Mouse (Mus musculus): ENCODE data around the gene Slc7a14. TPM values are rescaled to one million over a fixed set of nuclear protein-coding genes. Genes with fewer than 3 reads are reported as not detected.

Gene Slc7a14
- polyA plus RNA-seq, 1 experiment from 2014 or later: 2.2 TPM

DNA sequence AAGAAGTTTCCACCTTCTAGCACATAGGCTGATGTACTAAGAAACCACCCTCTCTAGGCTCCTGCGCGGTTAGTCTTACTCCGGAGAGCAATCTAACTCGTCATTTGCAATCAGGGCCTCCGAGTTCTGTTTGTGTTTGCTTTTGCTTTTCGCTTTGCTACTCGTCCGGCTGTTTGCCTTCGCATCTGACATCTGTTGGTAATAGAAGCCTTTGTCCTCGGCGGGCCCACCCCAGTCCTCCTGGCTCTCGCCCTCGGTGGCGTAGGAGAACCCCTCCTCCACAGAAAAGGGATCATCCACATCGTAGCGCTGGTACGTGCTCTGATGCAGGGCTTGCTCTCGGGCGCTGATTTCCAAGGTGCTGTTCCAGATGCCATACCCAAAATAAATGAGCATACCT, 101.2 kb downstream of the Slc7a14 start:
- peaks cover 8% of the 10 kb centered on the region; the same call in 1 of the 2 replicates for H3K4me1 ChIP-seq (ENCODE audit: control insufficient read depth, insufficient read depth, low read length)
- H3K9ac ChIP-seq (ENCODE audit: low read length): peak overlapping the region; percentile 36; the same call in 1 of the 2 replicates
- DNase-seq (ENCODE audit: low spot score): peak; percentile 29
- peak overlapping the region; percentile 43 for H3K4me2 ChIP-seq (ENCODE audit: low read length)
- no peak overlapping the region for H3K27ac ChIP-seq (ENCODE audit: low read depth, low read length)
- H3K27me3 ChIP-seq (replicated peaks; ENCODE audit: control insufficient read depth, insufficient read depth, low read length): no peaks in the 10 kb centered on the region
- no peaks in the 10 kb centered on the region for H3K36me3 ChIP-seq (ENCODE audit: control insufficient read depth, insufficient read depth, low read length)
- 13% methylated on average over 19 of the region's 19 CpGs for WGBS
- H3K9me3 ChIP-seq (replicated peaks; ENCODE audit: control insufficient read depth, low read length): no peaks in the 10 kb centered on the region
- ATAC-seq: no peak
- no peak overlapping the region for H3K4me3 ChIP-seq (ENCODE audit: low read depth, low read length)

DNA sequence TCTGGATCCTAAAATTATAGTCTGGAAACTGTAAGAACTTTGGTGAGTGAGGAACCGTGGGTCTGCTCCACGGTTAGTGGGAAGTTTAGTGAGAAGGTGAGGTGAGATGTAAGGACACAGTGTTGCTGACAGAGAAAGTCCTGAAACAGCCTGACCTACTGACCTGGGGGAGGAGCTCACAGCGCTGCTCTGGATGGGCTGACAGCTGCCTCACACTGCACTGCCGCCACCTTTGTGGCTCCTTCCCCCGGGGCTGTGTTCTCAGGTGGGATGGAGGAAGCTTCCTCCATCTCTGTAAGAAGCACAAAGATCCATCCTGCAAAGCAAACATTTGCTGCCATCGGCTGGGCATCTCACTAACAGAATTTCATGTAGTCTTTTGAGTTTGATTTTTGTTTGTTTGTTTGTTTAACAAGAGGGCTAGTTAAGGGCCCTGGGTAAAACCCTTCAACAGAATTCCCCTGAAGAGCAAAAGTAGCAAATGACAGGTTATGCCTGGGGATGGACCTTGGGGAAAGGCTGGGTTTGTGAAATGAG, 101.7 kb downstream of the Slc7a14 start:
- Histone ChIP-seq H3K4me1 (ENCODE audit: control insufficient read depth, insufficient read depth, low read length) (peaks cover 5% of the 10 kb centered on the region; the same call in 1 of the 2 replicates), H3K9ac (ENCODE audit: low read length) (no peak overlapping the region), H3K9me3 (replicated peaks; ENCODE audit: control insufficient read depth, low read length) (no peaks in the 10 kb centered on the region), H3K27ac (ENCODE audit: low read depth, low read length) (no peak overlapping the region), H3K27me3 (replicated peaks; ENCODE audit: control insufficient read depth, insufficient read depth, low read length) (no peaks in the 10 kb centered on the region), H3K4me2 (ENCODE audit: low read length) (peak overlapping the region; percentile 43; the same call in 1 of the 2 replicates), H3K36me3 (ENCODE audit: control insufficient read depth, insufficient read depth, low read length) (no peaks in the 10 kb centered on the region), H3K4me3 (ENCODE audit: low read depth, low read length) (no peak overlapping the region)
- WGBS: 26% methylated on average over 6 of the region's 6 CpGs
- no peak for DNase-seq (ENCODE audit: low spot score)
- ATAC-seq: no peak

DNA sequence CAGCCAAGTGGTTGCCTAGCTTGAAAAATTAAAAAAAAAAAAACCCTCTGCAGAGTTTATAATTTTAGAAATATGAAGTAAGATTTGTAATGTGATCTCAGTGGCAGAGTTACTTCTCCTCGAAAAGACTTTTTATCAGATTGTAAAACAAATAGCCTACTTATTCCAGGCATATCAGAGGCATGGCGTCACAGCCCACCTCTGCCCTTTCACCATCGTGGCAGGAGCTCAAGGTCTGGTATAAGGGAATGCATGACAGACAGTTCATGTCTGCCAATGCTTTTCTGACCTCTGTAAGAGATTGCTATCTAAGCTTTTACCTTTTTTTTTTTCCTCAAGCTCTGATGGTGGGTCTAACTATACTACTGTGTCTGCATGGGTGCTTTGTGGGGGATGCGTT, 102.1 kb downstream of the Slc7a14 start:
- H3K27me3 ChIP-seq (replicated peaks; ENCODE audit: control insufficient read depth, insufficient read depth, low read length): no peaks in the 10 kb centered on the region
- H3K9me3 ChIP-seq (replicated peaks; ENCODE audit: control insufficient read depth, low read length): no peaks in the 10 kb centered on the region
- no peaks in the 10 kb centered on the region for H3K36me3 ChIP-seq (ENCODE audit: control insufficient read depth, insufficient read depth, low read length)
- ATAC-seq: no peak
- no peak for DNase-seq (ENCODE audit: low spot score)
- peaks cover 5% of the 10 kb centered on the region; the same call in 1 of the 2 replicates for H3K4me1 ChIP-seq (ENCODE audit: control insufficient read depth, insufficient read depth, low read length)
- H3K4me3 ChIP-seq (ENCODE audit: low read depth, low read length): no peak overlapping the region
- H3K9ac ChIP-seq (ENCODE audit: low read length): no peak overlapping the region
- 82% methylated on average over 4 of the region's 4 CpGs for WGBS
- no peak overlapping the region for H3K27ac ChIP-seq (ENCODE audit: low read depth, low read length)
- no peak overlapping the region for H3K4me2 ChIP-seq (ENCODE audit: low read length)

DNA sequence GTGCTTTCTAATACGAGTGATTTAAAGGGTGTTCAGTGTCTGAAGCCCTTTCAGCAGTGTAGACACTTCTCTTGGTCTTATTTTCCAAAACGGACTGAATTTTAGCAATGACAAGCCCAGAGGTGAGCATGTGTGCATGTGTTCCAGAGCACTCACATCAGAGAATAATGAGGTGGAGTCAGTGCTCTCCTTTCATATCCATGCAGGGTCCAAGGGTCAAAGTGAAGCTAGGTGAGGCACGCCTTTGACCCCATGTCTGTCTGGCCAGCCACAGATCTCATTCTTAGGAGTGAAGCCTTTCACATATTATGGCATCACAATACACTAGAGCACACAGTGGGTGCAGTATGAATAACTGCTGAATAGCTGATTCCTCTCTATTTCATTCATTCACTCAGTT, 105.0 kb downstream of the Slc7a14 start:
- no peak overlapping the region for H3K4me2 ChIP-seq (ENCODE audit: low read length)
- no peaks in the 10 kb centered on the region for H3K9me3 ChIP-seq (replicated peaks; ENCODE audit: control insufficient read depth, low read length)
- peaks cover 5% of the 10 kb centered on the region; the same call in 1 of the 2 replicates for H3K4me1 ChIP-seq (ENCODE audit: control insufficient read depth, insufficient read depth, low read length)
- H3K36me3 ChIP-seq (ENCODE audit: control insufficient read depth, insufficient read depth, low read length): no peaks in the 10 kb centered on the region
- H3K4me3 ChIP-seq (ENCODE audit: low read depth, low read length): no peak overlapping the region
- no peak overlapping the region for H3K9ac ChIP-seq (ENCODE audit: low read length)
- no peak overlapping the region for H3K27ac ChIP-seq (ENCODE audit: low read depth, low read length)
- ATAC-seq (no peak), DNase-seq (ENCODE audit: low spot score) (no peak)
- no peaks in the 10 kb centered on the region for H3K27me3 ChIP-seq (replicated peaks; ENCODE audit: control insufficient read depth, insufficient read depth, low read length)
- WGBS: 87% methylated on average over 3 of the region's 3 CpGs

DNA sequence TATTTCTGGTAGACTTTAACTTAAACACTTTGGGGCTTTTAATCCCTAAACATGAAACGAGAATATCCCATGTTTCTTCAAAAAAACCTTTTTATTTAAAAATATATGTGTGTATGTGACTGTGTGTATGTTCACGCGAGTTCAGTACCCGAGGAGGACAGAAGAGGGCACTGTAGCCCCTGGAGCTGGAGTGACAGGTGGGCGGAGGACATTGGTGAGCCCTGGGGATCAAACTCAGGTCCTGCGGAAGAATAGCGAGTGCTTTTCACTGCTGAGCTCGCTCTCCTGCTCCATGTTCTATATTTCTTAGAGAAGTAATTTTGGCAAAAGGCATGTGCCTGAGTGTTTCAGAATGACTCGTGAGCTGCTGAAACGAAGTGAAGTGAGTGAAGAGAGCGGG, 106.2 kb downstream of the Slc7a14 start:
- 98% methylated on average over 11 of the region's 11 CpGs for WGBS
- Histone ChIP-seq H3K27me3 (replicated peaks; ENCODE audit: control insufficient read depth, insufficient read depth, low read length) (no peaks in the 10 kb centered on the region), H3K4me1 (ENCODE audit: control insufficient read depth, insufficient read depth, low read length) (peaks cover 2% of the 10 kb centered on the region; the same call in 1 of the 2 replicates), H3K9ac (ENCODE audit: low read length) (no peak overlapping the region), H3K4me3 (ENCODE audit: low read depth, low read length) (no peak overlapping the region), H3K36me3 (ENCODE audit: control insufficient read depth, insufficient read depth, low read length) (no peaks in the 10 kb centered on the region), H3K9me3 (replicated peaks; ENCODE audit: control insufficient read depth, low read length) (no peaks in the 10 kb centered on the region), H3K27ac (ENCODE audit: low read depth, low read length) (no peak overlapping the region), H3K4me2 (ENCODE audit: low read length) (no peak overlapping the region)
- ATAC-seq (no peak), DNase-seq (ENCODE audit: low spot score) (no peak)

DNA sequence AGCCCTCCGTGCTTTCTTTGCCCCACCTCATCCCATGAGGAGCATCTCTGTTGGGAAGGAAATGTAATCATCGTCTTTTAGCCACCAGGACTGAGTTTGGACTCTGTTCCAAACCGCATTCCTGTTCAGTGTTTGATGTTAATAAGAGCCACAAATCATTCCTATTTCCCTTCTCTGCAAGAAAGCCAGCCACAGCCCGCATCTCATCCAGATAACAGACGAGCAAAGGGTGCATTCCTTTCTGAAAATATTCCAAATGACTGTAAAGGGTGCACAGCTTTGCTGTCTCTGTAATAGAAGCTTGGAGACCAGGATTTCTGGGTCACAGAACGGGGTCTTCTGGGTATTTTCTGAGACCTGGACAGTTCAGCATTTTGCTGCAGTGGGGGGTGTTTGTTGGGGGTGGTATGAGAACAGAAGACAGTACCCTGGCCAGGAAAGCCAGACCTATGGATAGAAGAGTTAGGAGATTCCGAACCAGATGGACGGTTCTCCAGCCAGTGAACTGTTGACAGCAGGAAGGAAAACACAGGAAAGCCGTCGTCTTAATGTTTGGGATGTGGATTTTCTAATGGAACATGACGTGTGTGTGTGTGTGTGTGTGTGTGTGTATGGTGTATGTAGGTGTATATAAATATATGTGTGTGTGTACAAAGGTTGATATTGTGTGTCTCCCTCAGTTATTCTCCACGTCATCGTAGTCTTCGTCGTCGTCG, 110.9 kb downstream of the Slc7a14 start:
- H3K4me3 ChIP-seq (ENCODE audit: low read depth, low read length): no peak overlapping the region
- no peaks in the 10 kb centered on the region for H3K4me1 ChIP-seq (ENCODE audit: control insufficient read depth, insufficient read depth, low read length)
- H3K4me2 ChIP-seq (ENCODE audit: low read length): no peak overlapping the region
- H3K27me3 ChIP-seq (replicated peaks; ENCODE audit: control insufficient read depth, insufficient read depth, low read length): no peaks in the 10 kb centered on the region
- H3K9ac ChIP-seq (ENCODE audit: low read length): no peak overlapping the region
- WGBS: 89% methylated on average over 17 of the region's 17 CpGs
- ATAC-seq: no peak
- H3K36me3 ChIP-seq (ENCODE audit: control insufficient read depth, insufficient read depth, low read length): no peaks in the 10 kb centered on the region
- no peak overlapping the region for H3K27ac ChIP-seq (ENCODE audit: low read depth, low read length)
- H3K9me3 ChIP-seq (replicated peaks; ENCODE audit: control insufficient read depth, low read length): no peaks in the 10 kb centered on the region
- no peak for DNase-seq (ENCODE audit: low spot score)

DNA sequence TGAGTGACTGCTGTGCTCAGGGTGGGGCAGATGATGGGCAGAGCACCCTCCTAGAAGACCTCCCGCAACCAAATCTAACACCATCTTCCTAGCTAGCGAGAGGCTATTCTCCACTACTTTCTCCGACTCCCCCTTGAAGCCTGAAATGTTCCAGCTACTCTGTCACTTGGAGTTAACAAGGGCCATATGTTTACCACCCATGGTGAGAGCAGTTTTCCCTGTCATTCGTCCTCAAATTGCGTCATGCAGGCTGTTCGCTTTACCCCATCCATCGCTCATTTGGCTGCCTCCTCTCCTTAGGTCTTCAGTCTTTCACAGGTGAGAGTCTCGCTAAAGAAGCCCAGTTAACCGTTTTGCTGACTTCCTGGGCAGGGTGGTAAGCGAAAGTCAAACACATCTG, 118.8 kb downstream of the Slc7a14 start:
- no peaks in the 10 kb centered on the region for H3K9me3 ChIP-seq (replicated peaks; ENCODE audit: control insufficient read depth, low read length)
- no peaks in the 10 kb centered on the region for H3K27me3 ChIP-seq (replicated peaks; ENCODE audit: control insufficient read depth, insufficient read depth, low read length)
- H3K4me2 ChIP-seq (ENCODE audit: low read length): no peak overlapping the region
- no peak overlapping the region for H3K9ac ChIP-seq (ENCODE audit: low read length)
- ATAC-seq (no peak), DNase-seq (ENCODE audit: low spot score) (peak; percentile 17)
- H3K4me1 ChIP-seq (ENCODE audit: control insufficient read depth, insufficient read depth, low read length): no peaks in the 10 kb centered on the region
- no peaks in the 10 kb centered on the region for H3K36me3 ChIP-seq (ENCODE audit: control insufficient read depth, insufficient read depth, low read length)
- WGBS: 70% methylated on average over 10 of the region's 10 CpGs
- no peak overlapping the region for H3K27ac ChIP-seq (ENCODE audit: low read depth, low read length)
- H3K4me3 ChIP-seq (ENCODE audit: low read depth, low read length): no peak overlapping the region

DNA sequence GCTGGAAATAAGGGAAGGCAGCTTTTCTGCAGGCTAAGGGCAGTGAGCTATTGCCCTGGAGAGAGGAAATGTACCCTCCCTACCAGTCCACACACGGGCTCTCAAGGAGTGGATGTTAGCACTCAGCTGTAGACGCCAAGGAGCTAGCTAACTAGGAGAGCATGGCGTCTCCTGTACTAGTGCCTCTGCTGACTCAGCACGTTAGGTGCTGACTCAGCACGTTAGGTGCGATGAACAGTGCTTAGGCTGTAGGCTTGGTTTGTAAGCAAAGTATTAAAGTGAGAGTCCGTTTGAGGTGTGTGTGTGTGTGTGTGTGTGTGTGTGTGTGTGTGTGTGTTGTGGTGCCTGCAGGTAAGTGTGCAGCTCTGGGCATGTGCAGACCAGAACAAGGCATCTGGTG, 119.8 kb downstream of the Slc7a14 start:
- 91% methylated on average over 7 of the region's 7 CpGs for WGBS
- no peak overlapping the region for H3K4me3 ChIP-seq (ENCODE audit: low read depth, low read length)
- no peaks in the 10 kb centered on the region for H3K9me3 ChIP-seq (replicated peaks; ENCODE audit: control insufficient read depth, low read length)

DNA sequence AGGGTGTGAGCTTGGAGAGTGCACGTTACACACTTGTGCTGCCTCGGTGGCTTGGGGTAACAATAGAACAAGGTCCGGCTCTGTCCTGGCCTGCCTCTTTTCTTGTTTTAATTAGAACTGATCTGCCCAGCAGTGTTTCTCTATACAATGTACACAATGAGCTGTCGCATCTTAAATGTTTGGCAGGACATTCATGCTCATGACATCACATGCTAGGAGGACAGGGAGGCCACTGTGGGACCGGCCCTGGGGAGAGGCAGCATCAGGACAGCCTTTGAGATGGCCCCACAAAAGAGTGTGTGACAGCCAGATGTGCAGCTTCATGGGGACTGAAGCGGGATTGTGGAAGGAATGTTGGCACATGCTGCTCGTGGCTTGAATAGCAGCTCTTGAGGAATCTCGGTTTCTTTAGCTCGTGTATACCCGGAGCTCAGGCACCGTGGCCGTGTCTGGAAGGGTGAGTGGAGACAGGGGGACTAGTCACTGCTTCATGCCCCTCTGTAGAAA, 143.8 kb downstream of the Slc7a14 start:
- H3K4me3 ChIP-seq (ENCODE audit: low read depth, low read length): no peak overlapping the region
- H3K4me1 ChIP-seq (ENCODE audit: control insufficient read depth, insufficient read depth, low read length): 0 out of 2 replicates have a peak, but pooled peaks cover 6% of the 10 kb centered on the region
- no peaks in the 10 kb centered on the region for H3K36me3 ChIP-seq (ENCODE audit: control insufficient read depth, insufficient read depth, low read length)
- H3K9ac ChIP-seq (ENCODE audit: low read length): no peak overlapping the region
- peak; percentile 24 for DNase-seq (ENCODE audit: low spot score)
- ATAC-seq: peak; percentile 68
- H3K27ac ChIP-seq (ENCODE audit: low read depth, low read length): no peak overlapping the region
- no peaks in the 10 kb centered on the region for H3K27me3 ChIP-seq (replicated peaks; ENCODE audit: control insufficient read depth, insufficient read depth, low read length)
- no peaks in the 10 kb centered on the region for H3K9me3 ChIP-seq (replicated peaks; ENCODE audit: control insufficient read depth, low read length)
- 0 out of 2 replicates have a peak overlapping the region, but pooled peaks have one; percentile 14 for H3K4me2 ChIP-seq (ENCODE audit: low read length)
- WGBS: 5% methylated on average over 12 of the region's 12 CpGs

More for the DNA sequence above, 119.8 kb downstream of the Slc7a14 start:
- DNase-seq (ENCODE audit: low spot score) (no peak), ATAC-seq (no peak)
- no peak overlapping the region for H3K4me2 ChIP-seq (ENCODE audit: low read length)
- no peak overlapping the region for H3K27ac ChIP-seq (ENCODE audit: low read depth, low read length)
- no peaks in the 10 kb centered on the region for H3K36me3 ChIP-seq (ENCODE audit: control insufficient read depth, insufficient read depth, low read length)
- H3K4me1 ChIP-seq (ENCODE audit: control insufficient read depth, insufficient read depth, low read length): no peaks in the 10 kb centered on the region
- no peak overlapping the region for H3K9ac ChIP-seq (ENCODE audit: low read length)
- no peaks in the 10 kb centered on the region for H3K27me3 ChIP-seq (replicated peaks; ENCODE audit: control insufficient read depth, insufficient read depth, low read length)

Data from forebrain, embryonic 14.5 days (tissue).